Mouse (Mus musculus): ENCODE data around the gene Myo5c.

GRCm38 (mm10) chr9:75318196-75318595 is 86.4 kb downstream of the Myo5c start:
- TF ChIP-seq CTCF (IDR thresholded peaks at IDR 0.05; ENCODE audit: borderline replicate concordance, control insufficient read depth, extremely low read depth, insufficient read depth, low read length, poor library complexity) (no peak), POLR2A (IDR thresholded peaks at IDR 0.05; ENCODE audit: control insufficient read depth, extremely low read depth, insufficient read depth, low read length, poor library complexity) (no peak)

Measured in thymus, adult 2 months (tissue).